Mouse (Mus musculus) MEL (cell line): ENCODE data around the gene Cdhr5.

Experiments
- CTCF ChIP-seq, 3 experiments: IDR thresholded peaks in 2 of 3; conservative IDR thresholded peaks in 1 of 3; 2 replicates each; pipeline ENCODE4 v1.5.1; 2011 to 2012; ENCODE audit warnings: low read length in 3 of 3, low read depth in 2 of 3, mild to moderate bottlenecking in 2 of 3, improper control_type of control experiment in 1 of 3, inconsistent platforms in 1 of 3, mixed read lengths in 1 of 3, moderate library complexity in 1 of 3; ENCODE audit not compliant: control insufficient read depth in 1 of 3, insufficient read depth in 1 of 3, poor library complexity in 1 of 3, severe bottlenecking in 1 of 3
- EP300 ChIP-seq, 2 experiments: IDR thresholded peaks; 2 replicates each; pipeline ENCODE4 v1.6.1; 2011; ENCODE audit warnings: improper control_type of control experiment in 2 of 2, low read length in 2 of 2, low read depth in 1 of 2, mild to moderate bottlenecking in 1 of 2
- GATA1 ChIP-seq: IDR thresholded peaks from 2 replicates; pipeline ENCODE4 v1.6.1; 2011; ENCODE audit warnings: low read depth, low read length, improper control_type of control experiment
- POLR2A ChIP-seq, 2 experiments: IDR thresholded peaks; 2 replicates each; pipeline ENCODE4 v1.6.1; 2011 to 2012; ENCODE audit warnings: low read length in 2 of 2, mild to moderate bottlenecking in 2 of 2, control low read depth in 1 of 2, improper control_type of control experiment in 1 of 2, low read depth in 1 of 2, moderate library complexity in 1 of 2; ENCODE audit not compliant: control insufficient read depth in 1 of 2, insufficient read depth in 1 of 2, poor library complexity in 1 of 2
- TAL1 ChIP-seq: IDR thresholded peaks from 2 replicates; pipeline ENCODE4 v1.6.1; 2012; ENCODE audit warnings: mild to moderate bottlenecking, inconsistent platforms, low read length, moderate library complexity, mixed read lengths
- UBTF ChIP-seq: IDR thresholded peaks from 2 replicates; pipeline ENCODE4 v1.6.1; 2012; ENCODE audit warnings: low read depth, mild to moderate bottlenecking, inconsistent platforms, low read length, improper control_type of control experiment, moderate library complexity, borderline replicate concordance; ENCODE audit not compliant: insufficient read depth

DNA sequence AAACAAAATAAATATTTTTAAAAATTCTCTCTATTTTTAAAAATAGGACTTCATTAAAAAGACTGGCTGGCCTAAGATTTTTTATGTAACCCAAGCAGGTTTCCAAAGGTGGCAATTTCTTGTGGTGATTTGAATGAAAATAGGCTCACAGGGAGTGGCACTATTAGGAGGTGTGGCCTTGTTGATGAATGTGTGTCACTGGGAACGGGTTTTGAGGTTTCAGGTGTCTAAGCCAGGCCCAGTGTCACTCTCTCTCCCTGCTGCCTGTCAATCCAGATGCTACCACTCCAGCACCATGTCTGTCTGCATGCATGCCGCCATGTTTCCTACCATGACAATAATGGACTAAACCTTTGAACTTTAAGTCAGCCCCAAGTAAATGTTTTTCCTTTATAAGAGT, 42.9 kb upstream of the Cdhr5 start:
- TF ChIP-seq CTCF (IDR thresholded peaks at IDR 0.05 in 2 of 3, conservative IDR thresholded peaks at IDR 0.05 in 1 of 3; ENCODE audit: control insufficient read depth in 1 of 3, insufficient read depth in 1 of 3, low read depth in 2 of 3, low read length in 3 of 3, poor library complexity in 1 of 3, severe bottlenecking in 1 of 3) (no peak), UBTF (no peak), EP300 (IDR thresholded peaks at IDR 0.05; ENCODE audit: low read depth in 1 of 2, low read length in 2 of 2) (no peak), GATA1 (no peak), TAL1 (no peak), POLR2A (IDR thresholded peaks at IDR 0.05; ENCODE audit: control insufficient read depth in 1 of 2, insufficient read depth in 1 of 2, low read depth in 1 of 2, low read length in 2 of 2, poor library complexity in 1 of 2) (no peak)
